Mouse (Mus musculus) heart, adult 18-20 months (tissue): Measurements from ENCODE around the gene Prss12. TPM values are rescaled to one million over a fixed set of nuclear protein-coding genes. Genes with fewer than 3 reads are reported as not detected.

ENCODE experiments used
- DNase-seq, 2 experiments: peaks; one replicate each; pipeline ENCODE4 v3.0.0; 2021 to 2022; ENCODE audit warnings: mixed read lengths in 1 of 2
- long read RNA-seq, 2 experiments: library from polyadenylated mRNA; stranded (forward); transcript quantifications; one replicate each; pipeline ENCODE4 v2.0.0; 2021
- total RNA-seq, 2 experiments: library from RNA; stranded (reverse); gene quantifications; 2 replicates each; pipeline ENCODE4 v1.2.3; 2021

Gene Prss12
- total RNA-seq: 1 to 10 TPM in 1 of 2 experiments, under 1 TPM in 1; 0.67 to 1.2 TPM
- long read RNA-seq, experiment 1: 0 reads
- long read RNA-seq, experiment 2, partial matches to known transcripts: 0 of 2 reads
- long read RNA-seq, experiment 2, other reads (novel, unspliced or antisense): 0 of 2 reads

DNA sequence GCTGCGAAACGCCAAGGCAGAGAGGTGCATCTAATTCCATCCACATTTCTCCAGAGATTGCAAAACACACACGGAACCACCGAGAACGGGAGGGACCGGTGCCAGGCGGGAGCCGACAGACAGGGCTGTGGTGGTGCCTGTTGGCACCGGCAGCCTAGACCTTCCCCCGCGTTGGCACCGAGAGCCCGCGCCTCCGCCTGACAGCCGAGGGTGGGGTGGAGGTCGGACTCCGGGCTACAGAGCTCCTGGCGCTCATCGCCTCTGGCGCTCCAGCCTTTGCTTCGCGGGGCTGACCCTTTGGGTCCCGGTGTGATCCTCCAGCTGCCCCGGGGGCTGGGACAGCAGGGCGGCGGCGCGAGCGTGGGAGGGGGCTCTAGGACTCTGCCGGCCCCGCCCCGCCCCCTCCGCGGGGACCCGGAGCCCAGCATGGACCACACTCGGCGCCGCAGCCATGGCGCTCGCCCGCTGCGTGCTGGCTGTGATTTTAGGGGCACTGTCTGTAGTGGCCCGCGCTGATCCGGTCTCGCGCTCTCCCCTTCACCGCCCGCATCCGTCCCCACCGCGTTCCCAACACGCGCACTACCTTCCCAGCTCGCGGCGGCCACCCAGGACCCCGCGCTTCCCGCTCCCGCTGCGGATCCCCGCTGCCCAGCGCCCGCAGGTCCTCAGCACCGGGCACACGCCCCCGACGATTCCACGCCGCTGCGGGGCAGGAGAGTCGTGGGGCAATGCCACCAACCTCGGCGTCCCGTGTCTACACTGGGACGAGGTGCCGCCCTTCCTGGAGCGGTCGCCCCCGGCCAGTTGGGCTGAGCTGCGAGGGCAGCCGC, at the start of gene Prss12:
Gene Prss12, plus strand, starts transcription at position 206 of the 830 bp plus-strand sequence.
- DNase-seq: peak; percentile 41 to 42

DNA sequence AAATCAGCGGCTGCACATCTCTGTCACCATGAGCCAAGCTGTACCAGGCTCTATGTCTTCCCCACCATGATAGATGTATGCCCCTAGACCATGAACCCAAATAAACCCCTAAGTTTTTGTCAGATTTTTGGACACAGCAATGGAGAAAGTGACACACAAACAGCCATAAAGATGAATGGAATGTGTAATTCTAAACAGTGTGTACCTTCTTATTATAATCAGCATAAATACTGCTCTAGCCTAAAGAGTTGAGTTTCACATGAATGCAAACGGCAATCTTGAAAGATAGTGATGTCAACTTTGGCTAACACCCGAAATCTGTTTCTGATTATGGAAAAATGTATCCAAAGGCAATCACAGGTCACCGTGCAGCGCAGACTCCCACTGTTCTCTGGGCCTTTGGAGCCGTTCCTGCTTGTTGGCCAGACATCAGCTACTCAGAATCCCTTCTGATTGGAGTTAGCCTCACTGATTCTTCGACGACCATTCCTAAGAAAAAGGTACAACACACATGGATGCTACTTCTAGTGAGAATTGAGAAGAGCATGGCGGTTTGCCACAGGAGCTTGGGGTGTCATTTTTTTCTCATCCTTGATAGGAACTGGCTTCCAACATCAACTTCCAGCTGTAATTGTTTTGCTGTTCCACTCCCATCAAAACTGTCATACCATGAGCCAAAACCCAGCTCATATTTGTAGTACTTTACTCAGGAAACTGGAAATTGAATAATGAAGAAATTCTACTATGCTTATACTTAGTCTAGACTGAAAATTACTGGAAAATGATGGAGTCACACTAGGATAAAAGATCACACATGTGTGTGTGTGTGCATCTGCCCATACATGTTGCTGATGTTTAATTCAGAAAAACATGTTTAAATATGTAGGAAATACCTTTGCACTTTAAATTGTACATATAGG, 48.9 kb upstream of the Prss12 start:
- no peak for DNase-seq

DNA sequence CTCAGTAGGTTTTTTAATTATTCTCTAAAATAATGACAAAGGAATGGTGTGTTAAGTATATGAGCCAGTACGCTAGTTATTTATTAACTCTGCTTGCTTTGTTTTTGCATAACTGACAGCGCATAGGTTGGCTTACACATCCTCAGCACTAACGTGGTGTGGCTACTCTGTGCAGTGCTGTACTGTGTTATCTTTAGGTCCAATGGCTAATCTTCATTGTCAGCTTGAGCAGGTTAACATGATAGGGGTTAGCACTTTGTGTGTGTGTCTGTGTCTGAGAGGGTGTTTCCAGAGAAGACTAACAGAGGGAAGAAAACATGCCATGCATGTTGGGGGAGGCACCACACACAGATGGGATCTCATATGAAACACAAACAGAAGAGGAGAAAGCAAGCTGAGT, 41.8 kb upstream of the Prss12 start:
- DNase-seq: no peak

DNA sequence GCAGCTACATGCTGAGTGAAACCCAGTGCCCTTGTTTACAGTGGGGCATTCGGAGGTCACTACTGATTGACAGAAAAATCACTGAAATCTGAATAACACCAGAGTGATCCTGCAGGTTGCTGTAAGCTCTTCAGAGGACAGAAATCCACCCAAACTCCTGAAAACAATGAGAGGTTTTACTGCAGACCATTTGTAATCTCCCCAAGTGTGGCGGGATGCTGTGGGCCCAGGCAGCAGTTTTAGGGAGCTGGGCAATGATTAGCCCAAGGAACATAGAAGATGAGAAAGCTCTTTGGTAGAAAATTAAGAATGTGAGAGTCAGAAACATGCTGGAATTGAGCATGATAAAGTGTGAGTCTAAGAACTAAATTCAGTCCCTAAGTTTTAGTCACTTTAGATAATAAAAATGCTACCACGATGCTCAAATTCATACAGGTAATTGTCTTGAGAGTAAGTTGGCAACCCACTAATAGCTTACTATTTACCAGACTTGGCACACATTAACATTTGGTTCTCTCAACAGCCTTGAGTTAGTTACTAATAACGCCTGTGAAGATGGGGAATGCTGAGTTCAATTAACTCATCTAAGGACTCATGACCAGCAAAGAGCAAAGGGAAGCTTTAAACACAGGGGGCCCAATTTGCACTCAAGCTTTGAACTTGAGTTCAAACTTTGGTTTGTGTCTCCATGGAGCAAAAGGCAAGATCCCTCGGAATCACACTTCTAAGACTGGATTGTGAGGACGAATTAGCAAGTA, 34.7 kb upstream of the Prss12 start:
- no peak for DNase-seq

DNA sequence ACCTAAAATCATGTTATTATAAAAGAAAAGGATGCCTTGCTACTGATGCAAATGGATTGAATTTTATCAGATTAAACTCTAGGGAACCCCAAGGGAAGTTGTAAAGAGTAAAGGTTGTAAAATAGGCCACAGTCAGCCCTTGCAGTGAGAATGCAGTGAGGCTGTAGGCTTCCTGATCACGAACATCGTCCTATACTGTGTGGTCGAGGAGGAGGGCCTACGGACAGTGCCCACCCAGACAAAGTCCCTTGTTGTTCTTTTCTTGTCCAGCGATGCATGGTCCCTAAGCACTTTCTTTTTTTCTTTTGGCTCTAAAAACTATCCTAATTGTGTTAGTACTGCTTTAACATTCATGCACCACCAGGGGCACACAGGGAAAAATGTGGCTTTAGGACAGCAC, 33.5 kb upstream of the Prss12 start:
- DNase-seq: no peak

DNA sequence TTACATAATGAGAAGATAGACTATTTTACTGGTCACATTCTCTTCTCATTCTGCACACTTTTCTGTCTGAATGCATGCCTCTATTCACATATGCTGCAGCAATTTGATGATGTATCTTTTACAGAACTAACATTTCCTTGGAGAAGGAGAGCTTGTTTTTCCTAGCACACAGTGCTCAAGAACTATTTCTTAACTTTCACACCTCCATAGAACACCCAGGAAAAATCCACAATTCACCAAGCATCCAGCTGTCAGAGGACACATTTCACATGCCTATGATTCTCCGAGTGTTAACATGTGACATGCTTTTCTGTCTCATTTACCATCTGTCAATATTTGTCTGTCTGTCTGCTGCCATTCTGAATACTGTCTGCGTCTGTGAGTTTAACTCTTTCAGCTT, 21.1 kb upstream of the Prss12 start:
- no peak for DNase-seq

DNA sequence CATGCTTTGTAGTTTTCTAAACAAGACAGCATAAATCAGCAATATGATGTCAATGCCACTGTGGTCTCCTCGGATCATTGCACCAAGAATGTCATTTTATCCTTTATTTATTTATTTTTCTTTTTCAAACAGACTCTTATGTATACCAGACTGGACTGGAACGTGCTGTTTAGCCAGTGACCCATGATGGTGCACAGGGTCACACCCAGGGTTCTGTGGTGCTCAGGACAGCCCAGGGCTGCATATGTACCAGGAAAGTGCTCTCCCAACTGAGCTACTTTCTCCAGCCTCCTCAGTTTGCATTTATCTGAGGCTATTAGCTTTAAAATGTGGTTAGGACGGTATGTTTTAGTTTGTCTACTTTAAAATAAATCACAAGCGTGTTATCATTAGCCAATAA, 18.7 kb upstream of the Prss12 start:
- no peak for DNase-seq

DNA sequence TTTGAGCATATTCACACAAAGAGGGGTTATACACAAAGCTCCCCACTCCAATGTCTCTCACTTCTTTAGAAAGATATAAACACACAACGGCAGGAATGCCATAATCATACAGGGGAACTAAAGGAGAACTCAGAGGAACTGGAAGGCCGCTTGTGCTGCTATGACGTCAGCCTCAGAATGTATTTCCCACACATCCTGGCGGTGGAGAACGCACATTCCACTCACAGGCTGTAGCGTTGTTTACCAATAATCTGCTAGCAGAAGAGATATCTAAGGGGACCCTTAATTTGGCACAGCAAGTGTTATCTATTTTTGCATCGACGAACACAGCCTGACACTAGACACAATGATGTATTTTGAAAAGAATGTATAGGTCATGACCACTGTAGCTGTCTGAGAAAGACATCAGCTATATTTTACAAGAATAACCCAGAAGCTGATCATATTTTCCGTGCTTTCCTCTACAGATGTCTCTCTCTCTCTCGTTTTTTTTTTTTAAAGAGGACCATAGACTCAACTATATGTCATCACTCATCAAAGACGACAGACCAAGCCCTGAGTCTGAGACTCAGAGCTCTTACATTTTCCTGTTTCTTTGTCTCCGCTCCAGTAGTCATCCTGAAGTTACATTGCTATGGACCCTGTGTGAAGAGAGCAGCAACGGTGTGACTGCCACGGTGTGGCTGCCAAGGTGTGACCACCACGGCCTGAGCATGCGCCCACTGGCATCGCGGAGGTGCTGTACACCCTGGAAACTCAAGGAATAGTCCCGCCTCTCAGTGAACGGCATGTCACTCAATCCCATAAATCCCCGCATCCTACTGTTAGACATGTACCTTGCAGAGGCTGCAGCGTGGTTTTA, 16.9 kb upstream of the Prss12 start:
- no peak for DNase-seq

DNA sequence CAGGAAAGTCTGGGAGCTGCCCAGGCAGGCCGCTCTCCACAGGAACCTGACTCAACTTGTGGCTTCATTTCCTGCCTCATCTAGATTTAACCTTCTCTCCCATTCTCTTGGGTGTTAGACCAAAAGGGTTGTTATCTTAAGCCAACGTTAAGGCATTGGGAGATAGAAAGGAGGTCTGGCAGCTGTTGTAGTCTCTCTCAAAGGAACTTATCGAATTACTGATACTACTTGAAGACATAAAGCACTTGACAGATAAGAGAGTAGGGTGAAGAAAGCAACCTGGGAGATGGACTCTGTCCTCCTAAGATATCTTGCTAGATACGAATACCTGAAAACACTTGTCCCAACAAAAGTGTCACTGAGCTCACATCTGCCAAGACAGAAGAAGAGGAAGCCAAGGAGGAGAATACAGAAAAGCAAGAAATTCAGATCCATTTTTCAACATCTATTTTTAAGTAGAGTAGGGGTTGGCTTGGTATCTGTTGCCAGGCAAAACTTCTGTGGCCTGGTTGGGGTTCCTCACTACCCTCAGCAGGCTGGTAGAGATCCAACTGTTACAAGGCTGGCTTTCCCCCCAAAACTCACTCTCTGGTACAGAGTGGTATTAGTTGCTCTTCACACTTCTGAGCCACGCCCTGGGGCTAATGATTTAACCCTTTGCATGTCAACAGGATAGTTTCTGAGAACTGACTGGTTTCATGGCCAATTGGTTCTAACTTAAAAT, 14.6 kb upstream of the Prss12 start:
- DNase-seq: no peak

DNA sequence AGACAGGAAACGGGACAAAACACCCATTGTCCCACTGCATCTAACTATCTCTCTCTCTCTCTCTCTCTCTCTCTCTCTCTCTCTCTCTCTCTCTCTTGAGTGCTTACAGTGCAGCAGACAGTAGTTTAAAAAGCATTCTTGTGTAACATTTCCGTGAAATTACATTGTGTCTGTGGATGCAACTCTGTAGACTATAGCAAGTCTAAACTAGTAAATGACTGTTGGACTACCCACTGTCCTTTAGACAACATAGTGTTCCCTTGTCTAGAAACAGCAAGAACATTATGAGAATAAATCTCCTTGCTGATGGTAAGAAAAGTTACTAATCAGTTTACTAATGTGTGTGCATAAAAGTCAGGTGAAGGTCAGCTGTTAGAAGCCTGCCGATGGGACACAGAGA, 13.4 kb upstream of the Prss12 start:
- no peak for DNase-seq

DNA sequence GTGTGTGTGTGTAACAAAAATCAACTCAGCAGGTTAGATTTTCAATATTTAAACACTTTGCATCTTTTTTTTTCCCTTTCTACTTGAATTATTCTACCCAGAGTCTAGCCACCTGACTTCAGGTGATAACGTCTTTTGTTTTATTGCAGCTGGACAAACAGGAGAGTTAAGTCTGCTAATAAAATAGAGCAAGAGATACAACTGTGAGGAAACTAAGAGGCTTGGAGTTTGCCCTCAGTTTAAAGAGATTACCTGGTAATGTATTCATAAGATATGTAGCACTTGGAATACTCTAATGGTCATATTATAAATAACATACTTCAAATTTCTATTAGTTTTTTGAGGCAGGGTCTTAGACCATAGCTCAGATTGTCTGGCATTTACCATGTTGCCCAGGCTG, 9.1 kb upstream of the Prss12 start:
- DNase-seq: no peak

DNA sequence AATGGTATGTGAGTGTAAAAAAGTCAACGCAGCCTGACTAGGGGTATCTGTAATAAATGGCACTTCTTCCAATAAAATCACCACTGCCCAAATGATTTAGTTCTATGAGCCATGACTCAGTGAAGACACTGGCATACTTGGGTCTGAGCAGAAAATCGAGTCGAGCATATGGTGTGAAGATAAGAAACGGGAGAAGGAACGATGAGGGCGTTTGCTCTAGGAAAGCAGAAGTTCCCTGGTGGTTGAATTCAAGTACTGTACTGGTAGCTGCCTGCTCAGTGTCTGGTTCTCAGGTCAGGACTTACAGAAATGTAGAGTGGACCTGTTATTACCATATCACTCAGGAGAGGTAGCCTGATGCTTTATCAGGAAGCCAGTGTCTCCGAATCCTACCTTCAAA, 6.2 kb upstream of the Prss12 start:
- DNase-seq: no peak

DNA sequence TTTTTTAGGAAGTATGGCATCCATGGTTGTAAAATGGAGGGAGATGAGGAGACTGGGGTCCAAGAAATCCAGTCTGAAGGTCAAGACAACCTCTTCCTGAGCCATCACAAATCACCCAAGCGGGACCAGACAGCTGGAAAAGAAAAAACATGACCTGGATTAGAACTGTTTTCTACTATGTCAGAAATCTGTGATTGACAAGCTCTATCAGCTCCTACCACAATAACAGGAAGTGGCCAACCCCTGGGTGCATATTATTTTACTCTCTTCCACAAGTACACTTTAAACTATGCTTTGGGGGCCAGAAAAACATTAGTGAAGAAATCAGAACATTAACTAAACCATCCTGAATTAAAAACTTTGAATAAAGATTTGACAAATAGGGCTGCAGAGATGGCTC, 2.2 kb upstream of the Prss12 start:
- no peak for DNase-seq

DNA sequence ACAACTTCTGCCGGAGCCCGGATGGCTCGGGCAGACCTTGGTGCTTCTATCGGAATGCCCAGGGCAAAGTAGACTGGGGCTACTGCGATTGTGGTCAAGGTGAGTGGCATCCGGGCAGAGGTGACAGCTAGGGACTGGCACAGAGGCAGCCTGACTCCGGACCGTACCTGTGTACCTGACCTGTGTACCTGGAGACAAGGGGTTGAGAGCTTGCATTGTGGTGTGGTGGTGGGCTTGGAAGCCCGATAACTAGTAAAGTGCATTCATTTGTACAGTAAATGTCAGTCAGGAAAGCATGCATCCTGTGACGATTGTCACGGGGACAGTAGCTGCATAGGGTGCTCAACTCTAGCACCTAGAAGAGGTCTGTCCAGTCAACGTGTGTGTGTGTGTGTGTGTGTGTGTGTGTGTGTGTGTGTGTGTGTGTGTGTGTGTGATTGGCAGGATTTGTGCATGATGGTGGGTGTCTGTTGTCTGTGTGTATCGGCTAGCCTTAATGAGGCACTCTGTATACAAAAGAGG, 886 bp downstream of the Prss12 start:
- peak in 1 of 2 experiments; percentile 14 for DNase-seq

DNA sequence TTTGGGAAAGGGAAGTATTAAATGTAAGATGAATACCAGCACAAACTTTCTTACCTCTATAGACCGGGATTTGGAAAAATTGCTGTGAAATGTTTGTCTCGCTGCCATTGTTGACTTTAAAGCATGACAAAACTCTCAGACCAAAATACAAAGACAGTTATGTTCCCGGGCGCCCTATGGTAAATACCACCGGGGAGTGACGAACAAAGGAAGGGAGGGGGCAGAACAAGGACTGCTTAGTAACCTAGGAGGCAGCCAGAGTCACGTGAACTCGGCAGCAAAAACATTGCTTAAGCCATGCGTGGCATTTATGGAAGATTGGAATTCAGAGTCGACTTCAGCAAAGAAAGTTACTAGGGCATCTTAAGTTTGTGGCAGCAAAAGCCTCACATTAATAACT, 1.4 kb downstream of the Prss12 start:
- peak; percentile 7 to 8 for DNase-seq

DNA sequence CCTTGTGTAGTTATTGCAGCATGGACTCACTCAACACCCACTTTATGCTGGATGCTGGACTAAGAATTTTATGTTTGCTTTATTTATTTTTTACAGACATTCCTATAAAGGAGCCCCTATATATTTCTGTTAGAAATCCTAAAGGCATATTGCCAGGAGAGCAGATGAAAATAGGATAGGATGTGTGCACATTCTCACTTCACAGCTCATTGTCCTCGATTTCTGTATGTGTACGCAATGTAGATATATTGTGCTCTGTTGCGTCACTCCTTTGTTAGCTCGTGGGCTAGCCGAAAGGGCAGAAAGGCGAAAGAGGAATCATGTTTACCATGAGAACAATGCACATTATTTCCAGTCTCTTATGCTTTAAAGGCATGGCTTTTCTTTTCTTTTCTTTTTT, 3.4 kb downstream of the Prss12 start:
- DNase-seq: no peak

DNA sequence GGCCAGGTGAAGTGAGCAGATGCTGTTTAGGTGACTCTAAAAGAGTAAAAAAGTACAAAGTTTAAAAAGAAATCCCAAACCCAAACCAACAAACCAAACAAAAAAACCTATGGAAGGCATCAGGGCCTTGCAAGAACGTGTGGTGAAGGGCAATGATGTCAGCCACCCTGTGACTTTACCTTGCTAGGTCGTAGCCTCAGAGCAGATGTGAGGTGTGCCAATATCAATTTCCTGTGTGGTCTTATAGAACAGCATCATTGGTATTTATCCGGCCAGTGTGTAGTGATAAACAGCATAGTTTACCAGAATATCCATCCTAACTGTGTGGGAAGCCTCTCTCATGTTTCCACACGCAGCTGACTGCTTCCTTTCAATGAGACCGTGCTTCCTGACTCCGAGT, 6.2 kb downstream of the Prss12 start:
- DNase-seq: no peak

DNA sequence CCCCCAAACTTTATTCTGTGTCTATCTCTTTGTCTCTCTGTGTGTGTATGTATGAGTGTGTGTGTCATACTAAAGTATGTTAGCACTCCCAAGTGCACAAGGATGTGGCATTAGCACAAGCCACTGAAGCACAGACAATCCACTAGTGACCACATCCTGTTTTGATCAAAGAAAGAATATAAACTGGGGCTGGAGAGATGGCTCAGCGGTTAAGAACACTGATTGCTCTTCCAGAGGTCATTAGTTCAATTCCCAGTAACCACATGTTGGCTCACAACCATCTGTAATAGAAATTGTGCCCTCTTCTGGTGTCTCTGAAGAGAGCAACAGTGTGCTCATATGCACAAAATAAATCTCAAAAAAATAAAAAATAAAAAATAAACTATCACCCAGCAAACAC, 12.8 kb downstream of the Prss12 start:
- DNase-seq: no peak

DNA sequence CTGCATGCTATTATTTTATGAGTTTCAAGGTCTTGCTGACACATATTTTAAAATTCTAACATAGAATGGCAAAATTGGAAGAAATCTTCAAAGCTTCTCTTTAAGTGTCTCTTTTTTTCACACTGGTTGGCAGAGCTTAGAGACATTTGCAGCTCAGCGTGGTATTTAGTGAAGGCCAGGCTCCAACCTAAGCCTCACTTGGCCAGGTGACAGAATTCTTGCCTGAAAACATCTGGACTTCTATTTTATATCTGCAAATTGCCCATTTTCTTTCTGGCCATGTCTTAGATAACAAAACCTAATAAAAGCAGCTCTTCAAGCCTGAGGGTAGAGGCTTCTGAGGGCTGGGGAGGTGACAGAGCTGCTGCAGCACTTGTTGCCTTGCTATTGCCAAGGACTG, 13.7 kb downstream of the Prss12 start:
- DNase-seq: no peak

DNA sequence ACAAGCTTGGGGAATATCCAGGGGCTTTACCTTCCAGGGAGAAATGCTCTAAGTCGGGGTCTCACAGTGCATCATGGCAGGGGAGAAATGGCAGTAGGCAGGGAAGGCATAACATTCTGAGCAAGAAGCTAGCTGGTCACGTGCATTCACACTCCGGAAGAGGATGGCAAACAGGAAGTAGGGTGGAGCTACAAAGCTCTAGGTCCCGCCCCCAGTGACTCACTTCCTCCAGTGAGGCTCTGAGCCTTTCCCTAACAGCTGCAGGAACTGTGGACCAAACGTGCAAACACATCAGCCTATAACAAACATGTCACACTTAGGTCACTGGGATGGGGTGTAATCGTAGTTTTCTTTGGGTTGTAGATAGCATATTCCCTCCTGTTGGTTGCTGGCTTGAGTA, 15.6 kb downstream of the Prss12 start:
- DNase-seq: no peak
